Mouse (Mus musculus): ENCODE measurements around the gene Pak2.

GRCm38 (mm10) chr16:32108578-32108977, 29.4 kb upstream of the Pak2 start:
- no peak for TF ChIP-seq EP300 (IDR thresholded peaks at IDR 0.05)
- TF ChIP-seq CTCF (IDR thresholded peaks at IDR 0.05), result no peak

Measured in lung, postnatal 0 days (tissue).